Mouse (Mus musculus): ENCODE results near the gene Rbfox1. TPM values are rescaled to one million over a fixed set of nuclear protein-coding genes. Genes with fewer than 3 reads are reported as not detected.

Gene Rbfox1
- polyA plus RNA-seq, 1 experiment = not detected

- no peaks in the 10 kb centered on the region for H3K4me1 ChIP-seq (ENCODE audit: control insufficient read depth, insufficient read depth, low read length)
- no peak for TF ChIP-seq CTCF (IDR thresholded peaks at IDR 0.05; ENCODE audit: low read depth, low read length)
- no peak for TF ChIP-seq POLR2A (IDR thresholded peaks at IDR 0.05; ENCODE audit: borderline replicate concordance, low read depth, low read length)
- no peak overlapping the region for H3K4me3 ChIP-seq (ENCODE audit: insufficient read depth, low read length)
- no peak overlapping the region for H3K27ac ChIP-seq (ENCODE audit: insufficient read depth, low read depth, low read length)
These were observed 225.0 kb downstream of the Rbfox1 start for GRCm38 (mm10) chr16:6110121-6110520.

- Histone ChIP-seq H3K4me1 (ENCODE audit: control insufficient read depth, insufficient read depth, low read length) (no peaks in the 10 kb centered on the region), H3K4me3 (ENCODE audit: insufficient read depth, low read length) (no peak overlapping the region), H3K27ac (ENCODE audit: insufficient read depth, low read depth, low read length) (no peak overlapping the region)
- TF ChIP-seq POLR2A (IDR thresholded peaks at IDR 0.05; ENCODE audit: borderline replicate concordance, low read depth, low read length) = no peak
- TF ChIP-seq CTCF (IDR thresholded peaks at IDR 0.05; ENCODE audit: low read depth, low read length) = no peak
These were observed 228.8 kb downstream of the Rbfox1 start for GRCm38 (mm10) chr16:6113836-6114475.

DNA sequence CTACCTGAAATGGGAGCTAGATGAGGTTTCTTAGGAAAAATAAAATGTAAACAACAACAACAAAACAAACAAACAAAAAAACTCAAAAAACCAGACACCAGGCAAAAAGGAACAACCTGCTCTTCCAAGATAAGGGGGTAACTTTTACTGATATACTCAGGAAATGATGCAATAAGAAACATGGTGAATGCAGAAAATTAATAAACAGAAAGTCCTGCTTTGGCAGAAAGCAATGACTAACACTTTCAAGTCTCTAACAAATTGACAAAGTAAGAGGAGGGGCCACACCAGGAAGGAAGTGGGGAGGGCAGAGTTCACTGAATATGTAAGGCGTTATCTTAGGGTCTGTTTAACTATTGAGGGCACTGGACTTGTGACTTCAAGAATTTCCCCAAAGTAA is 234.3 kb downstream of the Rbfox1 start:
- H3K4me1 ChIP-seq (ENCODE audit: control insufficient read depth, insufficient read depth, low read length) = no peaks in the 10 kb centered on the region
- TF ChIP-seq POLR2A (IDR thresholded peaks at IDR 0.05; ENCODE audit: borderline replicate concordance, low read depth, low read length) (no peak), CTCF (IDR thresholded peaks at IDR 0.05; ENCODE audit: low read depth, low read length) (no peak)
- H3K27ac ChIP-seq (ENCODE audit: insufficient read depth, low read depth, low read length) = no peak overlapping the region
- no peak overlapping the region for H3K4me3 ChIP-seq (ENCODE audit: insufficient read depth, low read length)

- no peaks in the 10 kb centered on the region for H3K4me1 ChIP-seq (ENCODE audit: control insufficient read depth, insufficient read depth, low read length)
- TF ChIP-seq POLR2A (IDR thresholded peaks at IDR 0.05; ENCODE audit: borderline replicate concordance, low read depth, low read length) (no peak), CTCF (IDR thresholded peaks at IDR 0.05; ENCODE audit: low read depth, low read length) (no peak)
- no peak overlapping the region for H3K4me3 ChIP-seq (ENCODE audit: insufficient read depth, low read length)
- no peak overlapping the region for H3K27ac ChIP-seq (ENCODE audit: insufficient read depth, low read depth, low read length)
These were observed 236.1 kb downstream of the Rbfox1 start for GRCm38 (mm10) chr16:6121232-6121631.

- TF ChIP-seq CTCF (IDR thresholded peaks at IDR 0.05; ENCODE audit: low read depth, low read length) = no peak
- TF ChIP-seq POLR2A (IDR thresholded peaks at IDR 0.05; ENCODE audit: borderline replicate concordance, low read depth, low read length) = no peak
- H3K27ac ChIP-seq (ENCODE audit: insufficient read depth, low read depth, low read length) = no peak overlapping the region
- no peaks in the 10 kb centered on the region for H3K4me1 ChIP-seq (ENCODE audit: control insufficient read depth, insufficient read depth, low read length)
- no peak overlapping the region for H3K4me3 ChIP-seq (ENCODE audit: insufficient read depth, low read length)
These were observed 237.7 kb downstream of the Rbfox1 start for GRCm38 (mm10) chr16:6122859-6123258.

DNA sequence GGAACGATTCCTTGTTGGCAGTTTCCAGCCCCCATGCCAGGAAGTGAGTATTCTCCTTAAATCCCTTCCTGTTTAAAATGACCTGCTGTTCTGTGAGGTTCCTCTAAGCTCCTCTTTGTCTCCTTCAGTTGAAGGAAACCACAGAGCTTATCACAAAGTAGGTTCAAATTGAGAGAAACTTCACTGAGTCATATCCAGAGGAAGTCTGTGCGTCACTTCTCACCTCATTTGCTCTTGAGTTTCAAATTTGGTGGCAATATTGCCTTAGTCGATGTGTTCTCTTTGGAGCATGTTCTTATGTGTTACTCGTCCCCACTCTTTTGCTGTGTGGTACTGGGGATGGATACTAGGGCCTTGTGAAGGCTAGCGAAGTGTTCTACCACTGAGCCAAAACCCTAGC is 243.2 kb downstream of the Rbfox1 start:
- no peaks in the 10 kb centered on the region for H3K4me1 ChIP-seq (ENCODE audit: control insufficient read depth, insufficient read depth, low read length)
- no peak overlapping the region for H3K4me3 ChIP-seq (ENCODE audit: insufficient read depth, low read length)
- no peak for TF ChIP-seq POLR2A (IDR thresholded peaks at IDR 0.05; ENCODE audit: borderline replicate concordance, low read depth, low read length)
- TF ChIP-seq CTCF (IDR thresholded peaks at IDR 0.05; ENCODE audit: low read depth, low read length) = no peak
- H3K27ac ChIP-seq (ENCODE audit: insufficient read depth, low read depth, low read length) = no peak overlapping the region

DNA sequence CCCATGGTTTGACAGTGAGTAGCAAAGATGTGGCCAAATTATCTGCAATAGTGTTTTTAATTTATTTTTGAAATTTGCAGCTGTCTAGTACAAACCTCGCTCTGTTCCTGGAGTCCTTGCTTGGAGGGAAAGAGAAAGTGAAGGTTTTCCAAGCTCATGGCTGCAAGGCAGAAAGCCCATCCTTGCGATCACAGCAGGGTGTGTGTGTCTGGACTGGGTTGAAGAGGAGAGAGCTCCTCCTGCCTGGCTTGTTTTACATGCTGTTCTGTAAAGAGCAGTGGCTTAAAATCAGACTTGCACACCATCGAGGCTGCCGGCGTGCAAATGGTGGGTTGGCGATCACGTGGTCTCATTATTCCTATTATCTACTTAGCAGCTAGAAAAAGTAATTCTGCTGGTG is 249.9 kb downstream of the Rbfox1 start:
- Histone ChIP-seq H3K4me1 (ENCODE audit: control insufficient read depth, insufficient read depth, low read length) (no peaks in the 10 kb centered on the region), H3K27ac (ENCODE audit: insufficient read depth, low read depth, low read length) (no peak overlapping the region), H3K4me3 (ENCODE audit: insufficient read depth, low read length) (no peak overlapping the region)
- TF ChIP-seq CTCF (IDR thresholded peaks at IDR 0.05; ENCODE audit: low read depth, low read length) (no peak), POLR2A (IDR thresholded peaks at IDR 0.05; ENCODE audit: borderline replicate concordance, low read depth, low read length) (no peak)

- TF ChIP-seq POLR2A (IDR thresholded peaks at IDR 0.05; ENCODE audit: borderline replicate concordance, low read depth, low read length) (no peak), CTCF (IDR thresholded peaks at IDR 0.05; ENCODE audit: low read depth, low read length) (no peak)
- no peak overlapping the region for H3K4me3 ChIP-seq (ENCODE audit: insufficient read depth, low read length)
- H3K4me1 ChIP-seq (ENCODE audit: control insufficient read depth, insufficient read depth, low read length) = no peaks in the 10 kb centered on the region
- no peak overlapping the region for H3K27ac ChIP-seq (ENCODE audit: insufficient read depth, low read depth, low read length)
These were observed 254.3 kb downstream of the Rbfox1 start for GRCm38 (mm10) chr16:6139432-6139831.

DNA sequence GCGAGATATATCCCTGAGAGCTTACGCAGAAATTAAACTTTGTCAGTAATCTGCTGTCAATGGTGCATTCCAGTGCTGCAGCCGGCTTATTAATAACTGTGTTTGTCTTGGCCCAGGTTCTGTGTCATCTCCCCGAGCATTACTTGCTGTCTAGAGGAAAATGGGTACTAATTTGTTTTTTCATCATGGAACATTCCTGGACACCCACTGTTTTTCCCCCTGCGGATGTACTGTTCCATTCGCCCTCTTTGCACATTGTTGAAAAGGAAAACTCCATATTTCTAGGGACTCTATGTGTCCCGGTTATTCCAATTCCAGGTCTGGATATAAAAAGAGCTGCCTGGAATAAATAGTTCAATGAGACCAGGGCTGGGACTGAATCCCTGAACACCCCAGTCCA is 262.8 kb downstream of the Rbfox1 start:
- TF ChIP-seq POLR2A (IDR thresholded peaks at IDR 0.05; ENCODE audit: borderline replicate concordance, low read depth, low read length) (no peak), CTCF (IDR thresholded peaks at IDR 0.05; ENCODE audit: low read depth, low read length) (no peak)
- Histone ChIP-seq H3K27ac (ENCODE audit: insufficient read depth, low read depth, low read length) (no peak overlapping the region), H3K4me1 (ENCODE audit: control insufficient read depth, insufficient read depth, low read length) (no peaks in the 10 kb centered on the region), H3K4me3 (ENCODE audit: insufficient read depth, low read length) (no peak overlapping the region)

DNA sequence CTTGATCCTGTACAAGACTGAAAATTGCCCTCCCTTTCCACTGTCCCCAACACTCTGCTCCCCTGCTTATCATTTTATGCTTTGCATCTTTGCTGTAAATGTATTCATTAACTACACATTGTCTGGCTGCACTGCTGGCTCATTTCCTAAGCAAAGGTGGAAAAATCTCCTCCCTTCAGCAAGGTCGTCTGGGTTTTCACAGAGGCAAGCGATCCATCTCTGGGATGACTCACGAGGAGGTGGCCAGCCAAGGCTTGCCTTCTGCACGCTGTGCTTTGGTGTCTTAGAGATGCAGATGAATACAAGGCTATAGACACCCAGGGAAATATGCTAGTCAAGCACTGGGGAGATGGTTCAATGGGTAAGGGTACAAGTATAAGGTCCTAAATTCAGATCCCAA is 264.2 kb downstream of the Rbfox1 start:
- Histone ChIP-seq H3K4me1 (ENCODE audit: control insufficient read depth, insufficient read depth, low read length) (no peaks in the 10 kb centered on the region), H3K27ac (ENCODE audit: insufficient read depth, low read depth, low read length) (no peak overlapping the region), H3K4me3 (ENCODE audit: insufficient read depth, low read length) (no peak overlapping the region)
- TF ChIP-seq CTCF (IDR thresholded peaks at IDR 0.05; ENCODE audit: low read depth, low read length) (no peak), POLR2A (IDR thresholded peaks at IDR 0.05; ENCODE audit: borderline replicate concordance, low read depth, low read length) (no peak)

- Histone ChIP-seq H3K27ac (ENCODE audit: insufficient read depth, low read depth, low read length) (no peak overlapping the region), H3K4me3 (ENCODE audit: insufficient read depth, low read length) (no peak overlapping the region), H3K4me1 (ENCODE audit: control insufficient read depth, insufficient read depth, low read length) (no peaks in the 10 kb centered on the region)
- TF ChIP-seq CTCF (IDR thresholded peaks at IDR 0.05; ENCODE audit: low read depth, low read length) = no peak
These were observed 270.4 kb downstream of the Rbfox1 start for GRCm38 (mm10) chr16:6155556-6155955.

Data from bone marrow macrophage, adult 2 months (primary cell).